Mouse (Mus musculus): ENCODE measurements around the gene Arsb. TPM values are rescaled to one million over a fixed set of nuclear protein-coding genes. Genes with fewer than 3 reads are reported as not detected.
A peak's percentile ranks its signal among the peaks of the same experiment; 100 is the strongest.

Gene Arsb
- total RNA-seq, 2 experiments from 2014 or later = 2.4 to 3.3 TPM

GRCm38 (mm10) chr13:93930561-93931340 is 159.3 kb downstream of the Arsb start:
- intact Hi-C loops (cut with DNase I) = no loop called here
- no peak overlapping the region for H3K4me3 ChIP-seq
- no peak for DNase-seq
- H3K27ac ChIP-seq = no peak overlapping the region
- TF ChIP-seq CTCF (IDR thresholded peaks at IDR 0.05) = no peak

- intact Hi-C loops (cut with DNase I) = no loop called here
- Histone ChIP-seq H3K27ac (no peak overlapping the region), H3K4me3 (no peak overlapping the region)
- DNase-seq = no peak
- TF ChIP-seq CTCF (IDR thresholded peaks at IDR 0.05) = no peak
These were observed 165.0 kb downstream of the Arsb start for GRCm38 (mm10) chr13:93936455-93936854.

GRCm38 (mm10) chr13:93938118-93938517 is 166.7 kb downstream of the Arsb start:
- no peak for TF ChIP-seq CTCF (IDR thresholded peaks at IDR 0.05)
- Histone ChIP-seq H3K4me3 (no peak overlapping the region), H3K27ac (no peak overlapping the region)
- intact Hi-C loops (cut with DNase I) = no loop called here
- no peak for DNase-seq

GRCm38 (mm10) chr13:93939363-93940127 is 168.1 kb downstream of the Arsb start:
- intact Hi-C loops (cut with DNase I) = no loop called here
- TF ChIP-seq CTCF (IDR thresholded peaks at IDR 0.05) = no peak
- DNase-seq = peak; percentile 52
- Histone ChIP-seq H3K27ac (no peak overlapping the region), H3K4me3 (no peak overlapping the region)

- H3K27ac ChIP-seq = no peak overlapping the region
- DNase-seq = no peak
- TF ChIP-seq CTCF (IDR thresholded peaks at IDR 0.05) = no peak
- intact Hi-C loops (cut with DNase I) = no loop called here
- H3K4me3 ChIP-seq = no peak overlapping the region
These were observed 169.5 kb downstream of the Arsb start for GRCm38 (mm10) chr13:93940742-93941531.

GRCm38 (mm10) chr13:93950996-93951395 is 179.6 kb downstream of the Arsb start:
- no peak for TF ChIP-seq CTCF (IDR thresholded peaks at IDR 0.05)
- no peak for DNase-seq
- H3K4me3 ChIP-seq = no peak overlapping the region
- no peak overlapping the region for H3K27ac ChIP-seq
- intact Hi-C loops (cut with DNase I) = no loop called here

- intact Hi-C loops (cut with DNase I) = no loop called here
- TF ChIP-seq CTCF (IDR thresholded peaks at IDR 0.05) = no peak
- Histone ChIP-seq H3K4me3 (no peak overlapping the region), H3K27ac (no peak overlapping the region)
- DNase-seq = no peak
These were observed 180.1 kb downstream of the Arsb start for GRCm38 (mm10) chr13:93951555-93951954.

- DNase-seq = no peak
- H3K27ac ChIP-seq = no peak overlapping the region
- intact Hi-C loops (cut with DNase I) = no loop called here
- TF ChIP-seq CTCF (IDR thresholded peaks at IDR 0.05) = no peak
- H3K4me3 ChIP-seq = no peak overlapping the region
These were observed 181.0 kb downstream of the Arsb start for GRCm38 (mm10) chr13:93952466-93952865.

GRCm38 (mm10) chr13:93957907-93958306 is 186.5 kb downstream of the Arsb start:
- intact Hi-C loops (cut with DNase I) = no loop called here
- H3K27ac ChIP-seq = no peak overlapping the region
- TF ChIP-seq CTCF (IDR thresholded peaks at IDR 0.05) = no peak
- no peak for DNase-seq
- H3K4me3 ChIP-seq = no peak overlapping the region

- intact Hi-C loops (cut with DNase I) = no loop called here
- no peak for DNase-seq
- no peak for TF ChIP-seq CTCF (IDR thresholded peaks at IDR 0.05)
These were observed 194.8 kb downstream of the Arsb start for GRCm38 (mm10) chr13:93966271-93966670.

GRCm38 (mm10) chr13:93967138-93967537 is 195.7 kb downstream of the Arsb start:
- intact Hi-C loops (cut with DNase I) = no loop called here
- H3K4me3 ChIP-seq = no peak overlapping the region
- DNase-seq = peak; percentile 66
- no peak for TF ChIP-seq CTCF (IDR thresholded peaks at IDR 0.05)
- H3K27ac ChIP-seq = no peak overlapping the region

More at GRCm38 (mm10) chr13:93966271-93966670, 194.8 kb downstream of the Arsb start:
- H3K27ac ChIP-seq = no peak overlapping the region
- no peak overlapping the region for H3K4me3 ChIP-seq

GRCm38 (mm10) chr13:93970115-93970514 is 198.7 kb downstream of the Arsb start:
- H3K4me3 ChIP-seq = no peak overlapping the region
- no peak for TF ChIP-seq CTCF (IDR thresholded peaks at IDR 0.05)
- intact Hi-C loops (cut with DNase I) = no loop called here
- no peak for DNase-seq
- no peak overlapping the region for H3K27ac ChIP-seq

GRCm38 (mm10) chr13:93972423-93972822 is 201.0 kb downstream of the Arsb start:
- no peak for DNase-seq
- no peak for TF ChIP-seq CTCF (IDR thresholded peaks at IDR 0.05)
- H3K4me3 ChIP-seq = no peak overlapping the region
- intact Hi-C loops (cut with DNase I) = no loop called here
- no peak overlapping the region for H3K27ac ChIP-seq
